Mouse (Mus musculus) testis, postnatal 14 days (tissue): ENCODE measurements around the gene Itprid2.
"Not testable (repeated sequence)": the region's sequence is repeated elsewhere in the genome, so short reads cannot be mapped to it uniquely, and the experiment has no call there.

Experiments used
- DNase-seq: peaks from one replicate; pipeline ENCODE4 v3.0.0; 2021; ENCODE audit warnings: low spot score

Gene Itprid2

GRCm38 (mm10) chr2:79634528-79635400, at the start of gene Itprid2:
TSS of gene Itprid2 (plus strand) at chr2:79635352.
- peak; percentile 98 for DNase-seq

GRCm38 (mm10) chr2:79596177-79596576, 39.0 kb upstream of the Itprid2 start:
- no peak for DNase-seq

- DNase-seq = no peak
Observed at GRCm38 (mm10) chr2:79597090-79597489, 38.1 kb upstream of the Itprid2 start.

DNA sequence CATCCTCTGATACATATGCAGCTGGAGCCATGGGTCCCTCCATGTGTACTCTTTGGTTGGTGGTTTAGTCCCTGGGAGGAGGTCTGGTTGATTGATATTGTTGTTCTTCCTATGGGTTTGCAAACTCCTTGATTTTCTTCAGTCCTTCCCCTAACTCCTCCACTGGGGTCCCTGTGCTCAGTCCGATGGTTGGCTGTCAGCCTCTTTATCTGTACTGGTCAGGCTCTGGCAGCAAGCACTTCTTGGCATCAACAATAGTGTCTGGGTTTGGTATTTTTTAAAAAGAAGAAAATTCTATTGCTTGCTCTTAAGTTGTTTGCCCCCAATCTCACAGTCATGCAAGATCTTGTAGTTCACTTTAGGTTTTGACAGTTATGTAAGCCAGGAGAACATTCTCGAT, 34.0 kb upstream of the Itprid2 start:
- DNase-seq = not testable (repeated sequence)

- no peak for DNase-seq
Observed at GRCm38 (mm10) chr2:79601691-79602116, 33.4 kb upstream of the Itprid2 start.

DNA sequence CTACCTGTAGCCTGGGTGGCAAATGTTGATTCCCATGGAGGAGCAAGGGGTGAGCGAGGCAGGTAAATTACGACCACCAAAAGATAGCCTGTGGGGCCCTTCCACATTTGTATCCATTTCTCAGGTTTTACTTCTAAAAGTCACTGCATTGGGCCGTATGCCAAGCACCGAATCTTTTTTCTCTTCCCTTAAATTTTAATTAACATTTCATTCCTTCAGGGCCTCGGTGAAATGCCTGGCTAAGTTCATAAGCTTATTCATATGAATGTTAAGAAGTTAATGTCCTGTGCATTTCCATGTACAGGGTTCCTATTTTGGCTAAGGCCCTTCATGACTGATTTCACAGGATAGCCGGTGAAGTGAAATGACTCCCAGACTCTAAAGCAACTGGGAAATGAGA, 32.8 kb upstream of the Itprid2 start:
- no peak for DNase-seq

DNA sequence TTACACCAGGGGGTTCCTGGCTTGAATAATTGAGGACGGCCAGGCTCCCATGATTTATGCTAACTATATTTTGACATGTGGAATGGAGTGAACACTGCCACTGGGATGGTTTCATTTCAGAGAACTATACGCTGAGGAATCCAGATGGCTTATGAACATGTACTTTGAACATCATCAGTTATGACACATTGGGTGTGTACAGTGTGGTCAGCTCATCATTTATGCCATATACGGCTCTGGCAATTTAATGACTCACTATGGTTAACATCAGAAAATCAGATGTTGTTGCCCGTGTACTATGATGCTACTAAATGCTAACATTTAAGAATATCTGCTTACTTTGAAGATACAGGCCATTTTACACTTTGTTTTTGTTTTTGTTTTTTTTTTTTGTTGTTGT, 31.8 kb upstream of the Itprid2 start:
- no peak for DNase-seq

GRCm38 (mm10) chr2:79606033-79606432, 29.1 kb upstream of the Itprid2 start:
- no peak for DNase-seq

DNA sequence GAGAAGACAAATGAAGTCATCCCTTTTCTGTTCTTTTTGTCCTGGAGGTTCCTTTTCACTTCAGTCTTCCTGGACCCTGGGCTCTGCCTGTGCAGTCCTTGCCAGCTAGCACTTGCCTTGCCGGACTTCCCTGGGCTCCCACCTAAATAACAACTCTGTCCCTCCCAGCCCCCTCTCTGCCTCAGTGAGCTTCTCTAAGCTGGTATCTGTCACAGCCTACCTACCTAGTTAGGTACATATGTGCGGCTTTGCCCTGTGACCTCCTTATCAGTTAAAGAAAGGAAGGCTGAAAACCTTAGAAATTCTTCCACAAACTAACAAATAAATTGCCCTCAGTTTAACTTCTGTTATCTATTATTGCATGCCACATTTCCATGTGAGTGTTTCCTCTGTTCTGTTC, 28.0 kb upstream of the Itprid2 start:
- no peak for DNase-seq

DNA sequence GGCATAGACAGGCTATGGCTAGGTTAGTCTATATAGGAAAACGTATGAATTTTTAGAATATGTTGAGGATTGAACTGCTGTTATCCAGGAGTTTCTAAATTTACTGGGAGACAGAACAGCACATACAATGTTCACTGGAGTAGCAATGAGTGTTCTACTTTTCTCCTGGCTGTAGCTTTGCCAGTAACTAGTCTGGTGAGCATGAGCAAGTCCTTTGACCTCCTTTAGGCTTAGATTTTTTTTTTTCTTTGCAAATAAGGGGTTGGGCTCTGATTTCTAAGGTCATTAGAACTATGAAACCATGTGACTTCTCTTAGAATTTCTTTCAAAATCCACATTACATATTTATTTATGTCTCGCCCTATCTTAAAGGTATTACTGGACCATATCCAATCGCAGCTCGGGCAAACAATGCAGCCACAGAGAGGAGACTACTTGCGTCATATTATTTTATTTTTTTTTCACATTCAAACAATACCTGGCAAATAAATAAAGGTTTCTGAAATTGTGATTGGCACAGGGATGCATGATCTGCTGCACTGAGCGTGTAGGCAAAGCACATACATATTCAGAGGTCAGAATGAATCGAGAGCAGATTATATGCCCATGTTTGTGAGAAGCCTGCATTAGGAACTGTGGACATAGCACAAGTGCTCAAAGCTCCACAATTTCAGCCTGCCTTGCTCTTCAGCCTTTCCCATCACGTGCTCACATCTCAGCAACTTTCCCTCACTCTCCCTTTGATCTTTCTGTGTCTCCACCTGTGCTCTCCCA, 26.7 kb upstream of the Itprid2 start:
- DNase-seq = no peak

- DNase-seq = no peak
Observed at GRCm38 (mm10) chr2:79610894-79611293, 24.3 kb upstream of the Itprid2 start.

DNA sequence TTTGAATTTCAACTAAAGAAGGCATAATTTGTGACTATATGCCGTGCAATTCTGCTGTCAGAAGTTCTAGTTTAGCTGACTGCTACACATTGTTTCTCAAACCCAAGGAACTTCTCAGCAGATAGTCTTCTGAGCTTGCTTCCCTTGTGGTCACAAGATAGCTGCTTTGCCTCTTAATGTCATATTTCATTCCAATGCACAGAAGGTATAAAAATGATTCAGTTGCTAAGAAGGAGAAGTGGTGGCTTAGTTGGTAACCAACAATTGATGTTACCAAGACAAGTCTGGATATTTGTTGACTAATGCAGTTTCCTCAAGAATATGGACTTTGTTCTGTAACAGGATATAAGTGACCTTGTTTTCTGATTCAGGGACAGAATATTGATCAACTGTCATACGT, 17.0 kb upstream of the Itprid2 start:
- no peak for DNase-seq

DNA sequence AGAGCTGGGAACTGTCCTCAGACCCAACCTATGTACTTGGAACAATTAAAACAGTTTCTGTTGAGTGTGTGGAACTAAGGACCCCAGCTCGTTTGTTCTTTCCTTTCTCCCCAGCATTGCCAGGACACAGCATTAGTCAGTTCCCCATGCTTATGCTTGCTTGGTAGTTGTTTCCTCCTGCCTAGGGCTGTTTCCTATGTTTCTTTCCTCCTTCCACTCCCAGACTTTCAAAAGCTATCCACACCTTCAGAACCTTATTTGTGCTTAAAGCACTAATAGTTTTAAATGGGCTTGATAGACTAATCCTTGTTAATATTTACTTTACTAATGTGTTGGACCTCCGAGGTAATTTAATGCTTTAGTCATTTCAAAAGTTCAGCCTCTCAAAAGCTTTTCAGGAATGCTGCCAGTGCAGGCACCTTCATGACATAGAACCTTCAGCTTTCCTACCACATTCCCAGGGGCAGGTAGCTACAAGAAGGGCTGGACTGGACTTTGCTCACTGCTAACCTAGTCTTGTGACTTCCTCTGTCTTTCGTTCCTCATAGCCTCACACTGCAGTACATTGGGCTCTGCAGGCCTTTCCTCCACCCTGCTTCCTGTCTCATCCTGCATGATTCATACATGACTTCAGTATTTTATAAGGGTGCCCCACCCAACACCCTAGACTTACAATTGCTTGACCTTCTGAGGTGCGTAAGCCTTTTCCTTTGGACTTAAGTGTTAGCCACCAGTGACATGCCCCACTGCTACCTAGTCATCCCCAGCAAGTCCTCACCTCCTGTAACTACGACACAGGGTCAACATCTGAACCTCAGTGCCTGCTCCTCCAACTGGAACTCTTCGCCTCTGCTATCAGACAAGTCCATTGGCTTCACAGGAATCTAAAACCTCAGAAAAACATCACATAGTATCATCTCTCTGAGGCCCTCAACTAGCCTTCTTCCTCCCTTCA, 16.3 kb upstream of the Itprid2 start:
- DNase-seq = no peak

GRCm38 (mm10) chr2:79623256-79623655, 11.9 kb upstream of the Itprid2 start:
- no peak for DNase-seq

- DNase-seq = no peak
Observed at GRCm38 (mm10) chr2:79627624-79628023, 7.5 kb upstream of the Itprid2 start.

- no peak for DNase-seq
Observed at GRCm38 (mm10) chr2:79630231-79630630, 4.9 kb upstream of the Itprid2 start.

- peak; percentile 76 for DNase-seq
Observed at GRCm38 (mm10) chr2:79635426-79636291, 507 bp downstream of the Itprid2 start.

DNA sequence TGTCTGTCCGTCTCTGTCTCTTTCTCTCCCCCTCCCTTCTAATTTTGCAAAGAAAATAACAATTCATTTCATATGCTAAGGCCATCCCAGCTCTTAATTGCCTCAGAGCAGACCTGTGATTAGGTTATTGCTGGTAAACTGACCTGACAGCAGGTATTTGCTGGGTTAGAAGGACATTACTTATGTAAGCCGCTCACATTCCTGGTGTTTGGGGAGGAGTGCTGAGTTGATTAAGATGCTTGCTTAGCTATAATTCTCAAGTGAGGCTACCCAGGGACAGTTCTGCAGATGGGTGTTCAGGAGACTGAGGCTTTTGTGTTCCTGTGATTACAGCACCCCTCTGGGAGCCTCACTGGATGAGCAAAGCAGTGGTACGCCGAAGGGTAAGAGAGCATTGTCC, 3.8 kb downstream of the Itprid2 start:
- DNase-seq = no peak

DNA sequence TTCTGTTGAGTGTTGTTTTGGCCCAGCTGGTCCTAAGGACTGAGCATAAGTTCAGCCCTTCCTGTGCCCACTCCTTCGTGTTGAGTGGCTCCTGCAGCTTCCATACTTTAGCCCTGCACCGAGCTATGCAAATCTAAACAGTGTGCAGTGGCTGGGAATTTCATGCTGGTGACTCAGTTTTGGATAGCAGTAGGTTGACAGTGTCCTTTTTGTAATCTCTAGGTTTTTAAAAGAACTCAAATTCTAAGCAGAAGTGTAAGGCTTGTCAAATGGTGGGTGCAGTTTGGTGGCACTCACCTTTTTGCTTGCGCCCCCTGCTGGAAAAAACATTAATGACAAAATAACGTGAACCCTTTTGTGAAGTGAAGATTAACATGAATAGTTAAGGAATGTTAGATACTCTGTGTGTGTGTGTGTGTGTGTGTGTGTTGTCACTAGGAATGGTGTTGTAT, 11.1 kb downstream of the Itprid2 start:
- no peak for DNase-seq

- DNase-seq = no peak
Observed at GRCm38 (mm10) chr2:79647094-79647493, 11.9 kb downstream of the Itprid2 start.

- no peak for DNase-seq
Observed at GRCm38 (mm10) chr2:79647728-79648127, 12.6 kb downstream of the Itprid2 start.
